Mouse (Mus musculus) forebrain, embryonic 12.5 days (tissue): ENCODE measurements around the gene Actr1a. TPM values are rescaled to one million over a fixed set of nuclear protein-coding genes. Genes with fewer than 3 reads are reported as not detected.

Experiments
- ATAC-seq: fragments of 200-750 bp; cut with Nextera tagmentation; 2 replicates; pipeline ENCODE4 v1.8.0; 2017; ENCODE audit warnings: moderate TSS enrichment; ENCODE audit not compliant: low FRiP score
- H3K27ac ChIP-seq: fragments of 300-500 bp; sonication (generic); 2 replicates; pipeline ENCODE4 v1.5.1; 2016; ENCODE audit warnings: mild to moderate bottlenecking
- H3K27me3 ChIP-seq: fragments of 300-500 bp; sonication (generic); 2 replicates; pipeline ENCODE4 v1.6.1; 2016; ENCODE audit warnings: mild to moderate bottlenecking
- H3K36me3 ChIP-seq: fragments of 300-500 bp; sonication (generic); replicated peaks from 2 replicates; pipeline ENCODE4 v1.6.1; 2016; ENCODE audit warnings: mild to moderate bottlenecking
- H3K4me1 ChIP-seq: fragments of 300-500 bp; sonication (generic); 2 replicates; pipeline ENCODE4 v1.6.1; 2016
- H3K4me2 ChIP-seq: fragments of 300-500 bp; sonication (generic); 2 replicates; pipeline ENCODE4 v1.6.1; 2016; ENCODE audit warnings: mild to moderate bottlenecking, moderate library complexity
- H3K4me3 ChIP-seq: fragments of 300-500 bp; sonication (generic); replicated peaks from 2 replicates; pipeline ENCODE4 v1.5.1; 2016; ENCODE audit warnings: mild to moderate bottlenecking
- H3K9ac ChIP-seq: fragments of 300-500 bp; sonication (generic); 2 replicates; pipeline ENCODE4 v1.6.1; 2016; ENCODE audit warnings: mild to moderate bottlenecking
- H3K9me3 ChIP-seq: fragments of 300-500 bp; sonication (generic); 2 replicates; pipeline ENCODE4 v1.6.1; 2016
- WGBS: fragments of 180-500 bp; shearing (Covaris S2); methylation state at CpG from one replicate; pipeline ENCODE4 v1.1.7; 2016; 5-methylcytosine and 5-hydroxymethylcytosine counted together
- polyA plus RNA-seq: library from polyadenylated mRNA; unstranded; fragments of >200 nt; fragmentation: Nextera tagmentation; extraction: Ambion mirVana; gene quantifications from 2 replicates; pipeline ENCODE4 v1.2.1, GENCODE M21; 2016

The Actr1a gene
- polyA plus RNA-seq, 1 experiment from 2014 or later: 241 TPM

GRCm38 (mm10) chr19:46344710-46345419, 50.7 kb downstream of the Actr1a start:
- Histone ChIP-seq H3K27ac (no peak overlapping the region), H3K36me3 (no peaks in the 10 kb centered on the region), H3K4me1 (peaks cover 15% of the 10 kb centered on the region), H3K4me2 (no peak overlapping the region), H3K4me3 (no peak overlapping the region), H3K27me3 (peaks cover 45% of the 10 kb centered on the region), H3K9me3 (no peaks in the 10 kb centered on the region), H3K9ac (no peak overlapping the region)
- 29% methylated on average over 7 of the region's 7 CpGs for WGBS
- no peak for ATAC-seq

DNA sequence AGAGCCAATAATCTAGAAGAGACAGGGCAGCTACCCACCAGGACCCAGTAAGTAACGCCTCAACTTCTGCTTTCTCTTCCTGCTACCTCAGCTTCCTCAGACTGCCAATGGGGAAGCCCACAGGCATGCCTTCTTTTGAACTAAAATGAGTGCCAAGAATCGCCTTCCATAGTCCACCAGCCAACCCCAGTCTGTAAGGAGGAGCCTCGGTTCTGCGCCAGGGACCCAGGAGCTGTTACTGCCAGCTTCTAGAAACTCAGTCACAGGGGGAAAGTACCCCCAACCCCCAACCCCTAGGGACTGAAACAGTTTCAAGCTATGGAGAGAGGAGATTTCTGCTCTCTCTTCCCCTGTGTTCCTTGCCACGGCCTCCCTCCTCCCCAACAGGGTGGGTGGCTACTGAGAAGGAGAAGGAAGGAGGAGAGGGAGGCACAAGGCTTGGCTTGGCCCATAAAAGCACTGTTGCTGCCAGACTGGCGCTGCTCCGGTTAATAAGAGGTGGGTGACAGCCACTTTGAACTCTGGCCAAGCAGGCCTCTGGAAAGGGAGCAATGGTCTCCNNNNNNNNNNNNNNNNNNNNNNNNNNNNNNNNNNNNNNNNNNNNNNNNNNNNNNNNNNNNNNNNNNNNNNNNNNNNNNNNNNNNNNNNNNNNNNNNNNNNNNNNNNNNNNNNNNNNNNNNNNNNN, 56.1 kb downstream of the Actr1a start:
- Histone ChIP-seq H3K9me3 (no peaks in the 10 kb centered on the region), H3K4me1 (peaks cover 20% of the 10 kb centered on the region), H3K9ac (no peak overlapping the region), H3K27me3 (peaks cover 13% of the 10 kb centered on the region; the same call in 1 of the 2 replicates), H3K4me2 (no peak overlapping the region; the same call in 1 of the 2 replicates), H3K27ac (no peak overlapping the region), H3K4me3 (no peak overlapping the region), H3K36me3 (no peaks in the 10 kb centered on the region; the same call in 1 of the 2 replicates)
- ATAC-seq: no peak
- WGBS: 79% methylated on average over 7 of the region's 7 CpGs

DNA sequence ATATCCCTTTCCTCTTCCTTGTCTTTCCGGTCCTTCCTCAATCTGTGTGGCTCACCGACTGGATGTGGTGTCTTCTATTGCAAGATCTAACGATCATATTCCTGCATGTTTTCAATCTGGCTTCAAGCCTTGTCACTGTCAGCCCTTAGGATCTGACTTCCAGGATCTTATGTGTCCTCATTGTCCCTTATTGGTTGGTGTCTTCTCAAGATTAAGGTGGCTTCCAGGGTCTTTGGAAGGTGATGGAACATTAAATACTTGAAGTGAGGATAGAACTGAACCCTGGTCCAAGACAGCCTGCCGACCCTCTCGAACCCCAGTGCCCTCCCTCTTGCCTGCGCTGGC, 56.6 kb downstream of the Actr1a start:
- WGBS: 55% methylated on average over 6 of the region's 6 CpGs
- peak overlapping the region; percentile 49; the same call in 1 of the 2 replicates for H3K4me3 ChIP-seq
- H3K4me2 ChIP-seq: peak overlapping the region; percentile 6; the same call in 1 of the 2 replicates
- no peak for ATAC-seq
- H3K27me3 ChIP-seq: peaks cover 12% of the 10 kb centered on the region; the same call in 1 of the 2 replicates
- H3K27ac ChIP-seq: no peak overlapping the region
- no peak overlapping the region for H3K9ac ChIP-seq
- H3K4me1 ChIP-seq: peaks cover 20% of the 10 kb centered on the region
- H3K9me3 ChIP-seq: no peaks in the 10 kb centered on the region
- H3K36me3 ChIP-seq: peaks cover under 1% of the 10 kb centered on the region; the same call in 1 of the 2 replicates

DNA sequence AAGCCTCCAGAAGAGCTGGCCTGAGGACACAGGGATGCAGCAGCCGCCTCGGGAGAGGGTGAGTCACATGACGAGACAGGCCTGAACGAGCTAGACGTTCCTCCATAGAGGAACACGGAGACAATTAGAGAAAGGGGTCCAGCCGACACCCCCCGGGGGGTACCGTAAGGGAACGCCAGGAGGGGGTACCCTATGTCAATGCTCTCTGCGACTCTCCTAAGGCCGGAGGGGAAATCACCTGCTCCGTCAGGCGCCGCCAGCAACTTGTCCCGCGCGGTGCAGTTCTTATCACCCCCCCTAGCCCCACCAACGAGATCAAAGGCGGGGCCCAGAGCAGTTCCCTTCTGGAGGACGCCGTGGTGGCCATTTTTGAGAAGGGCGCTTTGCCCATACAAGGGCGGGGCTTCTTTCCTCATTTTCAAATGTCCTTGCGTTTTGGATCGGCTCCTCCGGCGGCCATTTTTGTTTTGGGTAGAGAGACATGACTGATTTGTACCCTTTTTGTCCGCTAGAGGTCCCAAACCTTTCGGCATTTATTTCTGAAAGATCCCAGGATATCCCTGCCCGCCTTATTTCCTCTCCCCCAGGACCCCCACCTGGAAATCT, 57.1 kb downstream of the Actr1a start, which contains the start of gene Cuedc2:
Gene Cuedc2 (minus strand): TSS at position 372 of the 606 bp plus-strand sequence.
- ATAC-seq: peak; percentile 93
- WGBS: 1% methylated on average over 31 of the region's 31 CpGs
- peak within 1 kb of the TSS; percentile 49 for H3K4me3 ChIP-seq
- peak within 1 kb of the TSS; percentile 62 for H3K27ac ChIP-seq
- H3K4me1 ChIP-seq: peaks cover 20% of the 10 kb centered on the region
- no peaks in the 10 kb centered on the region for H3K9me3 ChIP-seq
- H3K9ac ChIP-seq: peak within 1 kb of the TSS; percentile 71
- peaks cover 3% of the 10 kb centered on the region; the same call in 1 of the 2 replicates for H3K36me3 ChIP-seq
- H3K4me2 ChIP-seq: peak within 1 kb of the TSS; percentile 75
- peaks cover 8% of the 10 kb centered on the region; the same call in 1 of the 2 replicates for H3K27me3 ChIP-seq

DNA sequence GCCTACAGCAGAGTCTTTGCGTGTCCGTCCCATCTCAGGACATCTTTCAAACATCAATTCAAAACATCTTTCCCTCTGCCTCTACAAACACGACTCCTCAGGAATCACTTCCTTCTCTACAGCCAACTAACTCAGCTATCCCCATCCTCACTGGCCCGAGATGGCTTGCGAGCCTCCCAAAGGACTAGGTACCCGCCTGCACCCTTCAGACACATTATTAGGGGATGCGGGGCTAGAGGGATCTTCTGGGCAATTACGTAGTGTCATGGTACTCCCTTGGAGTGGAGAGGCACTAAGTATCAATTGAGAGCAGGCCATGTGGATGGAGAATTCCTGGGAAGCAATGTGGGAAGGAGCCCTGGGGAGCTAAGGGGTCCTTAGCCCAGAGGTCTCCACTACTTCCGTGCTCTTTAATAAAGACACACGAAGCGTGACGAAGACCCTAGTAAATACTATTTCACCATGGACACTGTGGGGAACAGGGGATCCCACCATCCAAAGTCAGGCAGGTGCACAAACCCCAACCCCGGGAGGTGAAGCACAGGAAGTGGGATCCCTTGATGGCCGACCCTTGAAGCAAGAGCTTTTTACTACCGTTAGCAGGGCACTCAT, 57.7 kb downstream of the Actr1a start:
- ATAC-seq: peak; percentile 9; the same call in 1 of the 2 replicates
- peaks cover 23% of the 10 kb centered on the region for H3K4me1 ChIP-seq
- peak overlapping the region; percentile 71 for H3K9ac ChIP-seq
- H3K4me2 ChIP-seq: peak overlapping the region; percentile 75
- peaks cover 4% of the 10 kb centered on the region; the same call in 1 of the 2 replicates for H3K36me3 ChIP-seq
- peak overlapping the region; percentile 62 for H3K27ac ChIP-seq
- WGBS: 36% methylated on average over 15 of the region's 15 CpGs
- H3K27me3 ChIP-seq: peaks cover 7% of the 10 kb centered on the region; the same call in 1 of the 2 replicates
- H3K9me3 ChIP-seq: no peaks in the 10 kb centered on the region
- peak overlapping the region; percentile 49 for H3K4me3 ChIP-seq

GRCm38 (mm10) chr19:46333906-46334305, 61.6 kb downstream of the Actr1a start:
- no peak overlapping the region for H3K4me2 ChIP-seq
- H3K36me3 ChIP-seq: peaks cover 31% of the 10 kb centered on the region
- no peak overlapping the region for H3K27ac ChIP-seq
- 89% methylated on average over 3 of the region's 3 CpGs for WGBS
- no peak overlapping the region for H3K4me3 ChIP-seq
- H3K9me3 ChIP-seq: no peaks in the 10 kb centered on the region
- no peak for ATAC-seq
- peaks cover 38% of the 10 kb centered on the region for H3K4me1 ChIP-seq
- H3K27me3 ChIP-seq: peaks cover 5% of the 10 kb centered on the region; the same call in 1 of the 2 replicates
- H3K9ac ChIP-seq: no peak overlapping the region

DNA sequence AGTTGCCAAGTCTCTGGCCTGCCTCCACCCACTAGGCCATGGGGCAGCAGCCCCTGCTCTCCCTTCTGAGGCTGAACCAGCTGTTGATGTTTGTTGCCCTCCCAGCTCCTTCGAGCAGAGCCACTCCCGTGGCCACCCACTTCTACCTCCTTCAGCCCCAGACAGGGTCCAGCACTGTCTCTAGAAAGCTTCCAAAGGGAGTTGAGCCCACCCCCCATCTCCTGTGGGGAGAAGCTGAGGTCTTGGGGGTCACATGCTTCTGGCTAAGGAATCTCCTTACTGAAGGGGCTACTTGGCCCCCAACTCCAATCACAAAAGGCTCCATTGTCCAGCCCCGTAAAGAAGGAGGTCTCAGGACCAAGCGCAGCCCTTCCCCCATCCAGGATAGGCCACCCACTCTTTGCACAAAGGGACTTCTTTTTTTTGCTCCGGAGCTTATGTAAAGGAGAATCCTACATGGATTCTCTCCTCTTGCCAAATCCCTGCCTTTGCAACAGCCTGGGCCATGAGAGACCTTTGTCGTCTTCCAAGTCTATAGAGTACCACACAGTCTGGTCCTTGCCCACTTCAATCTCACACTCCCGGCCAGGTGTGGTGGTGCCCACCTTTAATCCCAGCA, 62.7 kb downstream of the Actr1a start:
- Histone ChIP-seq H3K4me1 (peaks cover 37% of the 10 kb centered on the region), H3K4me3 (no peak overlapping the region), H3K36me3 (peaks cover 31% of the 10 kb centered on the region), H3K4me2 (0 out of 2 replicates have a peak overlapping the region, but pooled peaks have one; percentile 17), H3K9me3 (no peaks in the 10 kb centered on the region), H3K9ac (no peak overlapping the region), H3K27me3 (peaks cover 5% of the 10 kb centered on the region; the same call in 1 of the 2 replicates), H3K27ac (peak overlapping the region; percentile 25; the same call in 1 of the 2 replicates)
- WGBS: 28% methylated on average over 7 of the region's 7 CpGs
- ATAC-seq: no peak

DNA sequence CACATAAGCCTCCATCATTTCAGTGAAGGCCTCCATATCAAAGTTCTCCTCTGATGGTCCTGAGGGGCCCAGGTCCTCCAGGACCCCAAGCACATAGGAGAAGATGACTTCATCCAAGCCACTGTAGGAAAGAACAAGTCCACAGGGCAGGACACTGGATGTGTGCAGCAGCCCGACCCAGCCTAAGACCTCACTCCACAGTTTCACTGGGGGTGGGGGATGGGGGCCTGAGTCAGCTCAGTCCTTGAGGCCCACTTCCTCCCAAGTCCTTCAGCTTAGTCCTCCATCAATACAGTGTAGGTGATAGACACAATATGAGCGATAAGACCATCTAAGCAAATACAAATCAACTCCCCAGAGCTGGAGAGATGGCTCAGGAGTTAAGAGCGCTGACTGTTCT, 63.6 kb downstream of the Actr1a start:
- no peak for ATAC-seq
- peaks cover 37% of the 10 kb centered on the region for H3K4me1 ChIP-seq
- no peaks in the 10 kb centered on the region for H3K9me3 ChIP-seq
- no peak overlapping the region for H3K4me3 ChIP-seq
- H3K4me2 ChIP-seq: no peak overlapping the region
- 83% methylated on average over 3 of the region's 3 CpGs for WGBS
- peaks cover 7% of the 10 kb centered on the region for H3K27me3 ChIP-seq
- no peak overlapping the region for H3K9ac ChIP-seq
- H3K27ac ChIP-seq: no peak overlapping the region
- H3K36me3 ChIP-seq: peaks cover 31% of the 10 kb centered on the region

- no peak overlapping the region for H3K4me3 ChIP-seq
- H3K9me3 ChIP-seq: no peaks in the 10 kb centered on the region
- H3K4me1 ChIP-seq: peaks cover 43% of the 10 kb centered on the region
- peaks cover 31% of the 10 kb centered on the region for H3K36me3 ChIP-seq
- peaks cover 13% of the 10 kb centered on the region for H3K27me3 ChIP-seq
- no peak overlapping the region for H3K4me2 ChIP-seq
- ATAC-seq: no peak
- no peak overlapping the region for H3K27ac ChIP-seq
- no peak overlapping the region for H3K9ac ChIP-seq
- WGBS: 92% methylated on average over 14 of the region's 14 CpGs
Observed at GRCm38 (mm10) chr19:46331326-46331725, 64.2 kb downstream of the Actr1a start.

GRCm38 (mm10) chr19:46330696-46331095, 64.9 kb downstream of the Actr1a start:
- peaks cover 19% of the 10 kb centered on the region for H3K27me3 ChIP-seq
- H3K9ac ChIP-seq: no peak overlapping the region
- no peak overlapping the region for H3K4me2 ChIP-seq
- 91% methylated on average over 12 of the region's 12 CpGs for WGBS
- no peak overlapping the region for H3K4me3 ChIP-seq
- H3K9me3 ChIP-seq: no peaks in the 10 kb centered on the region
- no peak for ATAC-seq
- H3K36me3 ChIP-seq: peaks cover 31% of the 10 kb centered on the region
- peaks cover 50% of the 10 kb centered on the region for H3K4me1 ChIP-seq
- no peak overlapping the region for H3K27ac ChIP-seq

DNA sequence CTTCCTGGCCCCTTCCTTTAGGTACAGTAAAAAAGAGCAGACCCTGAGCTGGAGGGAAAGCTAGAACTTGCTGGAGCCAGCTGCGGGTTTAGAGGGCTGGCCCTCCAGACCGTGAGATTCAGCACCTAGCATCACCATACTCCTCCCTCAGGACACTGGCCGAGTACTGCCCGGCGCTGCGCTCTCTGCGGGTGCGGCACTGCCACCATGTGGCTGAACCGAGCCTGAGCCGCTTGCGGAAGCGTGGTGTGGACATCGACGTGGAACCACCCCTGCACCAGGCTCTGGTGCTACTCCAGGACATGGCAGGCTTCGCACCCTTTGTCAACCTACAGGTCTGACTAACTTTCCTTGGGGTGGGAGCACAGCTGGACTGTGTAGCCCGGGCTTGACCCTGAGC, 65.6 kb downstream of the Actr1a start:
- H3K9me3 ChIP-seq: no peaks in the 10 kb centered on the region
- peaks cover 31% of the 10 kb centered on the region for H3K36me3 ChIP-seq
- H3K4me3 ChIP-seq: 0 out of 2 replicates have a peak overlapping the region, but pooled peaks have one; percentile 65
- WGBS: 5% methylated on average over 16 of the region's 16 CpGs
- H3K27ac ChIP-seq: no peak overlapping the region
- ATAC-seq: peak; percentile 12; the same call in 1 of the 2 replicates
- H3K4me1 ChIP-seq: peaks cover 57% of the 10 kb centered on the region
- peak overlapping the region; percentile 25; the same call in 1 of the 2 replicates for H3K4me2 ChIP-seq
- peaks cover 27% of the 10 kb centered on the region for H3K27me3 ChIP-seq
- no peak overlapping the region for H3K9ac ChIP-seq
